Mouse (Mus musculus) brain, embryonic 14.5 days (tissue): ENCODE data around the gene Akap13. TPM values are rescaled to one million over a fixed set of nuclear protein-coding genes. Genes with fewer than 3 reads are reported as not detected.

Source experiments
- DNase-seq: peaks from one replicate; pipeline ENCODE4 v3.0.0-alpha.2; 2011; ENCODE audit warnings: low read depth
- CTCF ChIP-seq: fragments of 200-500 bp; IDR thresholded peaks from 2 replicates; pipeline ENCODE4 v1.5.1; 2012; ENCODE audit warnings: inconsistent platforms, mild to moderate bottlenecking, moderate library complexity, borderline replicate concordance; ENCODE audit not compliant: insufficient read depth, insufficient read length; ENCODE audit errors: extremely low read depth
- POLR2A ChIP-seq: fragments of 200-500 bp; IDR thresholded peaks from 2 replicates; pipeline ENCODE4 v1.6.1; 2012; ENCODE audit warnings: mild to moderate bottlenecking, inconsistent platforms, borderline replicate concordance; ENCODE audit not compliant: poor library complexity, insufficient read depth, insufficient read length, severe bottlenecking; ENCODE audit errors: extremely low read depth
- polyA plus RNA-seq: library from polyadenylated mRNA; depleted of rRNA; stranded (reverse); fragments of >200 nt; gene quantifications from 2 replicates; pipeline ENCODE4 v1.2.3, GENCODE M21; 2012

Gene Akap13
- polyA plus RNA-seq, 1 experiment, result 11.5 TPM

DNA sequence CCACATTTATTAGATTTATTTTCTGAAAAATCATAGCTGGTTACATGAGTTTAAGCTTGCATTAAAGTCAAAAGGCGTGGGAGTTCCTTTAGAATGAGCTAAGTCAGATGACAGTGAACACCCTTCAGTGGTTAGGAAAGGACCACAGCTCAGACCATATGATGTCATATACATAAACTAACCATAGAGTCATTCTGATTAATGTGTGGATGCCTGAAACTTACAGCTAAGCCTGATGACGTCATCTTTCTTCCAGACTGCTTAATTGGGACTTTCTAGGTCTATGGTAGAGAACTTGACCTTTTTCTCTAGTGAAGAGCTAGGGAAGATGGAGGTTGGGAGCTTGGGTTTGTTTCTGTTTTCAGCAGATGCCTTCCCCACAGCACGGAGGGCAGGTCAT, 211.6 kb downstream of the Akap13 start:
- DNase-seq, result no peak

DNA sequence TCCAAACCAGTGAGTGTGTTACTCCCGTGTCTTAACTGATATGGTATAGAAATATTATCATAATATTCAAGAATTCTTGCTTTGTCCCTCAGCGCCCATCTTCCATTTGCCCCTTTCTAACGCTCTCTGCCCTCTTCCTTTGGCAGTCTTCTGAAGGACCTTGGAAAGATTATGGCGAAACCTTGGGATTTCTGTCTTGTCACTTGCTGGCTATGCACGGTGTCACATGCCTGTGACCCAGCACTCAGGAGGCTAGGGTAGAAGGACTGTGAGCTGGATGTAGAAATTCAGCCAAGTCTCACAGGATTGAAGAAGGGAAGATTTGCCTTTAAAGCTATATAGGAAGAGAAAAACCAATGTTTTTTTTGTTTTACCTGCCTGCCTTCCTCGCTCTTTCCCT, 212.2 kb downstream of the Akap13 start:
- TF ChIP-seq CTCF (no peak), POLR2A (no peak)
- DNase-seq, result no peak

More for the DNA sequence above, 211.6 kb downstream of the Akap13 start:
- no peak for TF ChIP-seq CTCF

DNA sequence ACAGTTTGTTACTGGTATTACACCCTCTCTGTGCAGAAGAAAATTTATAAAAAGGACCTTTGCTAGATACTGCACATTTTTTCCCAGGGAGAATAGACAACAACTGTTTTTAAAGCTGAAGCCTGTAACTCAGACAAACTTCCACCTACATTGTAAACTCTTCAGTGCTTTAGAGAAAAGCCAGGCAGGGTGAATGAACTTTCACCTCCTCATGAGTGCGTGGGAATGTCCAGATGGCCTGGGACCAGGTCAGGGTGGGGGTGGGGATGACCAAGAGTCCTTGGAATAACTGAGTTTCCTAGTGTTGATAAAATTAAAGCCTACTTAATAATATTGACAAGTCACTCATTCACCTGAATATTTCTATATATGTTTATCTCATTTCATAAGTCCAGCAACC, 213.1 kb downstream of the Akap13 start:
- no peak for DNase-seq
- TF ChIP-seq POLR2A (no peak), CTCF (no peak)

DNA sequence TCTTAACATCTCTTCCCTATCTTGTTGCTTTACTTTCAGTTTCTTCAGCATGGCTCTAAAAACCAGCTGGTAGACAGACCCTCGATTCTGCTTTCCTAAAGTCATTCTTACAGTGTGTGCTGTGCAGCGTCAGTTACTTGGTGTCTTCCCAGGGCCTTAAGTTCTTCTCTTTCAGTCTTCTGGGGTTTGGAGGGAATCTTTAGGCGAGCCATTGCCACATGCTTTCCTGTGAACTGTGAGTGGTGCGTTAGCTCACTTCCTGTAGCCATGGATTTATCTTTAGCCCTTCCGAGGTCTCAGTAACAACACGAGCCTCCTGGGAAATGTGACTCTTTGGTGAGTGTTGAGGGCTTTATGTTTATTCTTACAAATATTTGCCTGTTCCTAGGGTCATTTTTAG, 214.1 kb downstream of the Akap13 start:
- DNase-seq, result no peak
- TF ChIP-seq POLR2A, result no peak
- no peak for TF ChIP-seq CTCF

DNA sequence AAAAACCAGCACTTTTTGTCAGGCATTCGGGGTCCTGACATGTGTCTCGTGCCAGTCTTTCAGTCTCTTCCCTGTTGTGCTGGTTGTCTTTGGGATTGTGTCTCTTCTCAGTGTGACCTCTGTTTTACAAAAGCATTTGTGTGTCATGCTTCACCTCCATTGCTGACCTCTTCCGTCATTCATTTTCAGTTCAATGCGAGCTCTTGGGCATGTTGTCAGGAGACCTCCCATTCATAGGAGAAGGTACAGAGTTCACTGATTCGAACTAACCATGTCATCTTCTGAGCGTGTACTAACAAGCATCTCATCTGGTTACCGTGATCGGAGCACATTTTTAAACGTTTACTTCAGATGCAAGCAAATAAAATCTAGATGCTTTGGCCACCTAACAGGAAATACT, 224.3 kb downstream of the Akap13 start:
- TF ChIP-seq POLR2A (no peak), CTCF (no peak)

DNA sequence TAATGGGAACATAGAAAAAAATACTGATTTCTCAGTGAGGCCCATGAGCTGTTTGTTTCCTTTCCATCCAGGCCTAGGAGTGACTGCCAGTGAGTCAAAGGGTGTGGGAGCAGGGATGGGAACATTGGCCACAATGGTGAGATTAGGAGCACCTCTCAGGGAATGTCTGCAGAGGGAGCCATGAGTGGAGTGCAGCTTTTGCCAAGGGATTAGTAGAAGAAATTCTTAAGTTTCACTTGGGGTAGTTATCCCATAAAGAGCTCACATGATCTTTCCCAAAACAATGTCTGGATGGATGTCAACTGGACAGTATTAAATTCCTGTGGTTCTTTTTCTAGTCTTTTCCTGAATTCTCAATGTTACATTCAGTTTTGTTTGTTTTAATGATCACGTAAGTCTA, 227.6 kb downstream of the Akap13 start:
- no peak for TF ChIP-seq CTCF
- no peak for TF ChIP-seq POLR2A
- no peak for DNase-seq

More for the DNA sequence above, 224.3 kb downstream of the Akap13 start:
- DNase-seq, result peak; percentile 5

DNA sequence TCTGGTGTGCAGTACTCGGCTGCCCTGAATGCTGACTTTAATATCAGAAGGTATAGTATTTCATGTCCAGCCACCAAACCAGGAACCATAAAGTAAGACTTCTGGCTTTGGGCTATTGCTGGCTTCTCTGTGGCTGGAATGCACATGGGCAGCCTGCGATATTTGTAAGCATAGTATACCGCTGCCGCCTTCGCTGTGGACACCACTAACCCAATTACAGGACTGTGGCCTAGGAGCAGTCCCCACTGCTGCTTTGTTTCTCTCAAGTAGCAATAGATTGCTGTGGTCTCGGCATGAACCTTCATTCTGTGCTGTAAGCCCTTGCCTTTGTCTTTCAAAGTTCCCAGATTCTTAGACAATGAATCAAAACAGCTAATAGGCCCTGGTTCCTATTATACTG, 228.1 kb downstream of the Akap13 start:
- peak; percentile 15 for DNase-seq
- no peak for TF ChIP-seq POLR2A
- no peak for TF ChIP-seq CTCF

DNA sequence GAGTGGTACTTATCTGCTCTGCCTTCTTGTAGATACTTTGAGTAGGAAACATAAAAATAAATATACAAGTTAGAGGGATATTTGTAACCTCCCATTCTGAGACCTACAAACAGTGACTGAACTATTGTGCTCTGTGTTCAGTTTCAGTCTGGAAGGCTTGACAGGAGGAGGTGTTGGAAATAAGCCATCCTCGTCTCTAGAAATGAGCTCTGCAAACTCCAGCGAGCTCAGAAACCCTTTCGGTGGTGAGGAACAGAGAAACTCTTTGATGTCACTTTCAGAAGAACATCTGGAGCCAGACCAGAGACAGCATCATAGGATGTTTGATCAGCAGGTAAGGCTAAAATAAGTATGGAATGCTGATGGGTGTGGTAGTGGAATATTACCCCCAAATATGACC, 229.6 kb downstream of the Akap13 start:
- no peak for DNase-seq
- TF ChIP-seq CTCF (no peak), POLR2A (no peak)

DNA sequence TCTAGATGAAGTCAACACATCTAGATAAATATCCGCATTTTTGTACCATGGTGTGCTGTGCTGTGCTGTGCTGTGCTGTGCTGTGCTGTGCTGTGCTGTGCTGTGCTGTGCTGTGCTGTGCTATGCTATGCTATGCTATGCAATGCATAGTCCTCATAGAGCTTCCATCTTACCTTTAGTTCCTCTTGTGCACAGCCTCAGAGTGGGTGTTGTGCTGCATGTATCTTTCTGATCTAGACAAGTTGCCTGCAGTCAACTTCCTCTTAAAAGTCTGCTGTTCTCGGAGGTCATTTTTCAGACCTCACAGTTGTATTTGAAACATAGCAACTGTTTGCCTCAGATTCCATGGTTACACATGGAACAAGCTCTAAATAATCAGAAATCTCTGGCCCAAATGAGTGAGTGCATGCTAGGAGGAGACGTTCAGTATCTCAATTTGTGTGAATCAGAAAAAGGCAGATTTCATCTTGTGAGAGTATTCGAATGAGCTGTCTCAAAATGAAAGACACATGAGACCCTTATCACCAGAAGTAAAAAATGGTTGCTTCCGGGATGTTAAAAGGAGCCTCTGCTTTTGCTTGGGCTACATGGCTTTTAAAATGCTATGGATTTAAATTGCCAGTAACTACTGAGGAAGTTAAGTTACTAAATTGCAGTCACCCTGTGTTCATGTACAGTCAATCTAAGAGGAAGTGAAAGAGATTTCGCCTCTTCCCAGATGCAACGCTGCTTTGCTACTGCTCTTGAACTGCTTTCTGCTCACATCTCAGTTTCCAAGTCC, 230.9 kb downstream of the Akap13 start:
- TF ChIP-seq CTCF (no peak), POLR2A (no peak)
- no peak for DNase-seq

DNA sequence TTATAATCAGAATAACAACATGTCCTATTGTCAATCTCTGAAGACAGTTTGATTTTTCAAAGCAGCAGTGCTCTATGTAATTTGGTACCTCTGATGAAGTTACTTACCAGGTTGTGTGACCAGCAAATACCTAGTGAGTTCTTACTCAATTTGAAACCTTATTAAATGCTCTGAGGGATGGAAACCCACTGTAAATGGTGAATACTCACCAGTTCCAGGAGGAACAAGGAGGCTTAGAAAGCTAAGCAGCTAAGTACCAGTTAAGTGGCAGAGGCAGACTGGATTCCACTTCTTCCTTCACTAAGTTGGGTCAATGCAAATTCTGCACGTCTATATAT, 231.5 kb downstream of the Akap13 start:
- TF ChIP-seq POLR2A (no peak), CTCF (no peak)
- DNase-seq, result no peak

DNA sequence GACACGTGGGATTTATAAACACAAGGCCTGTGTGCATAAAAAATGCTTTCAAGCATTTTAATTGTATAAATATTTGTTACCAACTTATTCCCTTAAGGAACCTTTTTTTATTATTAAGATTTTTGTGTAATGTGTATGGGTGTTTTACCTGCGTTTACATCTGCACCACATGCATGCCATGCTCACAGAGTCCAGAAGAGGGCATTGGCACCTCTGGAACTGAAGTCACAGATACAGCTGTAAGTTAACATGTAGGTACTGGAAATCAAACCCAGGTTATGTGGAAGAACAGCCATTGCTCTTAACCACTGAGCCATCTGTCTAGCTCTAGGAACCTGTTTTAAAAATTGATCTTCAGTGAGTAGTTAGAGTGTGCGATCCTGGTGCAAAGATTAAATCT, 232.8 kb downstream of the Akap13 start:
- TF ChIP-seq CTCF, result peak; percentile 12; the same call in 1 of the 2 replicates
- TF ChIP-seq POLR2A, result no peak

DNA sequence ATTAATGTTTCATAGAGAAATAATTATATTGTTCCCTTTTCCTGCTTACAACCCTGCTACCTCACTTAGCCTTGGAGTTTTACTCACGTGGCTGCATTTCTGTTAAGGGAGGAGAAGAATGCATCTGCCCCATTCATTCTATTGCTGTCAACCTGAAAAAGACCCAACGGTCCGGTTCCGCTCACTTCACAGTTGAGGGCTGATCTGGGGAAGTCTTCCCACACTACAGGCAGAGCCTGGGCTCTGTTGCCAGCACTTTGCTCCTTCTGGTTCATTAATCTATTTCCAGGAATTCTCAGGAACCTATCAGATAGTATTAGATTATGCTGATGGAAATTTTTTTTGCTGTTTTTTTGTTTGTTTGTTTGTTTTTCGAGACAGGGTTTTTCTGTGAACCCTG, 239.4 kb downstream of the Akap13 start:
- TF ChIP-seq CTCF (no peak), POLR2A (no peak)
- no peak for DNase-seq

More for the DNA sequence above, 232.8 kb downstream of the Akap13 start:
- DNase-seq, result no peak

DNA sequence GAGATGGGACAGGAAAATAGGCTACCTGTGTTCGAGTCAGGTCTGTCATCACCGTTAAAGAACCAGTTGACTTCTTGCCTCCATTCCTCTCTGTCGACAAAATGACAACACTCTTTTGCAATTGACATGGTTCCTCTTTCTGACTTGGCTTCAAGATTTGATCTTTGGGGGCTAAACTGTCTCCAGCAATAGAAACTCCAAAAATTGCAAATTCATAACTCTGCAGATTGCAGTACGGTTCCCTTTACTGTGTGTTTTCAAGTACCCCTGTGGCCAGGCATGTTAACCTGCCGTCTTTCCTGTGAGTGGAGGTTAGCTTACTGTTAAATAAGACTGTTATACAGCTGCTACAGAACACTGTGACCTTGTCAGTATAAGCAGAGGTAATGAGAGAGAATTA, 244.5 kb downstream of the Akap13 start:
- TF ChIP-seq POLR2A (no peak), CTCF (no peak)
- no peak for DNase-seq
